Mouse (Mus musculus) hindbrain, embryonic 13.5 days (tissue): ENCODE measurements around the gene E130308A19Rik. TPM values are rescaled to one million over a fixed set of nuclear protein-coding genes. Genes with fewer than 3 reads are reported as not detected.

Source experiments
- ATAC-seq: fragments of 200-750 bp; cut with Nextera tagmentation; 2 replicates; pipeline ENCODE4 v1.8.0; 2017; ENCODE audit warnings: moderate TSS enrichment; ENCODE audit not compliant: low FRiP score
- H3K27ac ChIP-seq: fragments of 300-500 bp; sonication (generic); 2 replicates; pipeline ENCODE4 v1.5.1; 2015; ENCODE audit warnings: inconsistent platforms, mild to moderate bottlenecking, moderate library complexity
- H3K27me3 ChIP-seq: fragments of 300-500 bp; sonication (generic); 2 replicates; pipeline ENCODE4 v1.6.1; 2015; ENCODE audit warnings: mild to moderate bottlenecking, inconsistent platforms
- H3K36me3 ChIP-seq: fragments of 300-500 bp; sonication (generic); 2 replicates; pipeline ENCODE4 v1.6.1; 2015; ENCODE audit warnings: mild to moderate bottlenecking, inconsistent platforms
- H3K4me1 ChIP-seq: fragments of 300-500 bp; sonication (generic); replicated peaks from 2 replicates; pipeline ENCODE4 v1.6.1; 2015; ENCODE audit warnings: inconsistent platforms
- H3K4me2 ChIP-seq: fragments of 300-500 bp; sonication (generic); 2 replicates; pipeline ENCODE4 v1.6.1; 2015; ENCODE audit warnings: inconsistent platforms, mild to moderate bottlenecking, moderate library complexity
- H3K4me3 ChIP-seq: fragments of 300-500 bp; sonication (generic); 2 replicates; pipeline ENCODE4 v1.5.1; 2015; ENCODE audit warnings: mild to moderate bottlenecking, inconsistent platforms
- H3K9ac ChIP-seq: fragments of 300-500 bp; sonication (generic); 2 replicates; pipeline ENCODE4 v1.6.1; 2015; ENCODE audit warnings: mild to moderate bottlenecking, inconsistent platforms
- H3K9me3 ChIP-seq: fragments of 300-500 bp; sonication (generic); 2 replicates; pipeline ENCODE4 v1.6.1; 2016; ENCODE audit warnings: inconsistent platforms
- WGBS: fragments of 180-500 bp; shearing (Covaris S2); methylation state at CpG from one replicate; pipeline ENCODE4 v1.1.7; 2015; 5-methylcytosine and 5-hydroxymethylcytosine counted together
- polyA plus RNA-seq: library from polyadenylated mRNA; unstranded; fragments of >200 nt; fragmentation: Nextera tagmentation; extraction: Ambion mirVana; gene quantifications from 2 replicates; pipeline ENCODE4 v1.2.1, GENCODE M21; 2015

The E130308A19Rik gene
- polyA plus RNA-seq, 1 experiment from 2014 or later = 65.4 TPM

GRCm38 (mm10) chr4:59696846-59697245 lies 70.8 kb downstream of the E130308A19Rik start:
- no peak for ATAC-seq
- H3K27me3 ChIP-seq = no peaks in the 10 kb centered on the region
- 88% methylated on average over 3 of the region's 3 CpGs for WGBS
- H3K4me1 ChIP-seq = peaks cover 7% of the 10 kb centered on the region
- no peak overlapping the region for H3K9ac ChIP-seq
- H3K27ac ChIP-seq = no peak overlapping the region
- no peak overlapping the region for H3K4me3 ChIP-seq
- no peak overlapping the region for H3K4me2 ChIP-seq
- 0 out of 2 replicates have a peak, but pooled peaks cover 3% of the 10 kb centered on the region for H3K36me3 ChIP-seq
- no peaks in the 10 kb centered on the region for H3K9me3 ChIP-seq

DNA sequence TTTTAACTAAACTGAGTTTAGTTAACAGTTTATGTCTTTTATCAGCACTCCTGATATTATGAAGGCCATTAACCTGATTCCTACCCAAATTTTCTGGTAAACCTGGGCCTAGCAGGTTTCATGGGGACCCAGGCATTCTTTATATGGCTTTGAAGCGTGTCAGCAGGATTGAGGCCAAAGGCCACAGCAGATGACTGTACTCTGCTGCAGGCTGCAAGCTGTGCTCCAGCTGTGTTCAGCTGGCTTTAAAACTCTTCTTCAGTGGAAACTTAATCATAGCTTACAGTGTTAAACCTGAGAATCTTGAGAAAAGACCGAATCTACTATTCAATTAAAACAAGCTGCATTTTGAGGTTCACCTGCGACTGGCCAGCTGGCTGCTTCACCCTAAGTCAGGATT lies 71.9 kb downstream of the E130308A19Rik start:
- peaks cover 7% of the 10 kb centered on the region for H3K4me1 ChIP-seq
- no peaks in the 10 kb centered on the region for H3K9me3 ChIP-seq
- no peaks in the 10 kb centered on the region for H3K36me3 ChIP-seq
- no peak for ATAC-seq
- no peaks in the 10 kb centered on the region for H3K27me3 ChIP-seq
- no peak overlapping the region for H3K4me3 ChIP-seq
- no peak overlapping the region for H3K4me2 ChIP-seq
- no peak overlapping the region for H3K9ac ChIP-seq
- 67% methylated on average over 3 of the region's 3 CpGs for WGBS
- H3K27ac ChIP-seq = no peak overlapping the region

DNA sequence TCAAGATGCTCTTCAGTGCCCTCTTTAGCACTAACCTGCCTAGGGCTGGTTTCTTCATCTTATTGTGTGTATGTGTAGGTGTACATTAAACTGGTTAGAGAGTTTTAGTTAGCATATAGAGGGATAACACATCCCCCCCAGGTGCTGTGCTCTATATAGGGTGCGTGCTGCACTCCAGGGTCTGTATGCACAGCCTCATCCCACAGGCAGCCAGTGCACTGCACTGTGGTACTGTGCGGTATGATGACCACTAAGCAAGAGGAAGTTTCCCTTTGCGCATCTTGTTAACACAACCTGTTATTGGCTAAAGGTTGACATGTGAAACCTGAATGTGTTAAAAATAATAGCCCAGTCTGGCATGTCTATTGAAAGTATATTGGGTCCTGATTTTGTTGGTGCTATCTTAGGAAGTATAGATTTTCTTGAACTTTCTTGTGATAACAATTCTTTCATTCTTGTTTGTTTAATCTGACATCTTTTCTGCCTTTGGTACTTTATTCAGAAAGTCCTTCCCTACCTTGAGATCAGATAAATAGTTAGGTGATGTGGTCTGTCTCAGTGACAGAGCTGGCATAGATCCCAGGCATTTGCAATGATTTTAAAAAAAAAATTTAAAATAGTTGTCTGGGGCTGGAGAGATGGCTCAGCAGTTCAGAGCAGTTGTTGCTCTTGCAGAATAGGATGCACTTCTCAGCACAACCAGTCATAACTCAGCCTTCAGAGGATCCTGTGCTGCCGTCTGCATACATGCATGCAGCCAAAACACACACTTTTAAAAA lies 73.2 kb downstream of the E130308A19Rik start:
- Histone ChIP-seq H3K27ac (no peak overlapping the region), H3K4me3 (no peak overlapping the region), H3K4me2 (no peak overlapping the region), H3K36me3 (no peaks in the 10 kb centered on the region), H3K27me3 (no peaks in the 10 kb centered on the region), H3K9me3 (no peaks in the 10 kb centered on the region), H3K9ac (no peak overlapping the region), H3K4me1 (peaks cover 7% of the 10 kb centered on the region)
- no peak for ATAC-seq
- 92% methylated on average over 4 of the region's 4 CpGs for WGBS

GRCm38 (mm10) chr4:59709321-59709720 lies 83.3 kb downstream of the E130308A19Rik start:
- no peaks in the 10 kb centered on the region for H3K27me3 ChIP-seq
- no peaks in the 10 kb centered on the region for H3K9me3 ChIP-seq
- WGBS = 84% methylated on average over 5 of the region's 5 CpGs
- peaks cover 32% of the 10 kb centered on the region for H3K4me1 ChIP-seq
- no peak overlapping the region for H3K4me3 ChIP-seq
- peak overlapping the region; percentile 32; the same call in 1 of the 2 replicates for H3K27ac ChIP-seq
- no peak for ATAC-seq
- no peak overlapping the region for H3K4me2 ChIP-seq
- H3K9ac ChIP-seq = no peak overlapping the region
- H3K36me3 ChIP-seq = no peaks in the 10 kb centered on the region

DNA sequence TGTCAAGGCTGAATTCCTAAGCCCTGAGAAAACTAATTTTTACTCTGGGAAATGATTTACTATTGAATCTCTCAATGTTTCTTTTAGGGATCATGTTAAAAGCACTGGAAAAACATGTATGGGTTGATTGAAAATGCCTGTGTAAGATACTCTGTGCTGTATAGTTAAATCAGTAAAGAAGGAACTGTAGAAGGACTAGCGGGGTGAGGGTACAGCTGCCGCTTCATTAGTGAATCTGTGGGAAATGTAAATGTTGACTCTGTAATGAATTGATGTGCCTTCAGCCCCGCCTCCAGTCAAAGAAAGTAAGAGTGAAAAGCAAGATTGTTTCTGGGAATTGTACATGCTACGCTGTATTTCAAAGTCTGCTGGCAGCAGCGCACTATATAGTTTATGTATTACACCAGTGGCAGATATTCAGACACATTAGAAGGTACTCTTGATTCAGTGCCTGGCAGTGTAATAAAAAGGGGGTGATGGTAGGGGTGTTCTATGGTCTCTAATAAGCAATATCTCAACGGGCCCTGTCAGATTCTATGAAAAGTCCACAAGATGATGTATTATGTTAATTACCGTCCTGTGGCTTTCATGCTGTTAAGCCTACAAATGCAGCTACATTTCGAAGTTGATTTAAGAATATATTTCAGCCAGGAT lies 84.9 kb downstream of the E130308A19Rik start:
- no peaks in the 10 kb centered on the region for H3K9me3 ChIP-seq
- peak overlapping the region; percentile 46 for H3K27ac ChIP-seq
- WGBS = 25% methylated on average over 8 of the region's 8 CpGs
- no peak overlapping the region for H3K4me3 ChIP-seq
- H3K36me3 ChIP-seq = no peaks in the 10 kb centered on the region
- peak; percentile 55 for ATAC-seq
- no peaks in the 10 kb centered on the region for H3K27me3 ChIP-seq
- H3K9ac ChIP-seq = no peak overlapping the region
- peaks cover 46% of the 10 kb centered on the region for H3K4me1 ChIP-seq
- H3K4me2 ChIP-seq = no peak overlapping the region

- peaks cover 60% of the 10 kb centered on the region for H3K4me1 ChIP-seq
- 46% methylated on average over 6 of the region's 6 CpGs for WGBS
- no peak overlapping the region for H3K9ac ChIP-seq
- no peaks in the 10 kb centered on the region for H3K27me3 ChIP-seq
- no peaks in the 10 kb centered on the region for H3K36me3 ChIP-seq
- ATAC-seq = no peak
- H3K9me3 ChIP-seq = no peaks in the 10 kb centered on the region
- H3K4me2 ChIP-seq = no peak overlapping the region
- H3K4me3 ChIP-seq = no peak overlapping the region
- H3K27ac ChIP-seq = no peak overlapping the region
These were observed 86.4 kb downstream of the E130308A19Rik start for GRCm38 (mm10) chr4:59712451-59712850.

DNA sequence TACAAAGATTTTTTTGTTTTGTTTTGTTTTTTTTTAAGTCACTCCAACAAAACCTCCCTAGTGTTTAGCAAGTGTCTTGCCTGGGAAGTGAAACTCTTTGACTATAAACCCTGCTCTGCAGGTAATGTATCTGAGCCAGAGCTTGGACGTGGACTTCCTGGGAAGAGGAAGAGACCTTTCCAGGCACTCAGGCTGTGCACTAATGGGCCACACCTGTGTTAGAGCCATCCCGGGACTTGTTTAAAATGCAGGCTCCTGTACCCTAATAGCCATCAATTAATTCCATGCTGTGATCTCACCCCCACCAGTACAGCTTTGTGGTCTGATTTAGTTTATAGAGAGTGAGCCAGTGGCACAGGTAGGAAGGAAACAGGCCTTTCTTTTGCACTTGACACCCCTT lies 86.9 kb downstream of the E130308A19Rik start:
- H3K4me1 ChIP-seq = peaks cover 61% of the 10 kb centered on the region
- H3K27me3 ChIP-seq = no peaks in the 10 kb centered on the region
- H3K9me3 ChIP-seq = no peaks in the 10 kb centered on the region
- H3K36me3 ChIP-seq = no peaks in the 10 kb centered on the region
- no peak overlapping the region for H3K9ac ChIP-seq
- no peak overlapping the region for H3K4me3 ChIP-seq
- WGBS = 63% methylated on average over 2 of the region's 2 CpGs
- ATAC-seq = no peak
- no peak overlapping the region for H3K4me2 ChIP-seq
- no peak overlapping the region for H3K27ac ChIP-seq

- Histone ChIP-seq H3K27ac (no peak overlapping the region), H3K27me3 (no peaks in the 10 kb centered on the region), H3K4me2 (no peak overlapping the region), H3K4me3 (no peak overlapping the region), H3K9me3 (no peaks in the 10 kb centered on the region), H3K36me3 (no peaks in the 10 kb centered on the region), H3K4me1 (peaks cover 72% of the 10 kb centered on the region), H3K9ac (no peak overlapping the region)
- 83% methylated on average over 6 of the region's 6 CpGs for WGBS
- ATAC-seq = no peak
These were observed 88.5 kb downstream of the E130308A19Rik start for GRCm38 (mm10) chr4:59714472-59714871.

- no peak overlapping the region for H3K4me3 ChIP-seq
- H3K27ac ChIP-seq = no peak overlapping the region
- peaks cover 77% of the 10 kb centered on the region for H3K4me1 ChIP-seq
- WGBS = 57% methylated on average over 7 of the region's 7 CpGs
- H3K4me2 ChIP-seq = no peak overlapping the region
- H3K27me3 ChIP-seq = no peaks in the 10 kb centered on the region
- H3K36me3 ChIP-seq = peaks cover 4% of the 10 kb centered on the region
- no peak for ATAC-seq
- no peaks in the 10 kb centered on the region for H3K9me3 ChIP-seq
- no peak overlapping the region for H3K9ac ChIP-seq
These were observed 88.9 kb downstream of the E130308A19Rik start for GRCm38 (mm10) chr4:59714926-59715325.

DNA sequence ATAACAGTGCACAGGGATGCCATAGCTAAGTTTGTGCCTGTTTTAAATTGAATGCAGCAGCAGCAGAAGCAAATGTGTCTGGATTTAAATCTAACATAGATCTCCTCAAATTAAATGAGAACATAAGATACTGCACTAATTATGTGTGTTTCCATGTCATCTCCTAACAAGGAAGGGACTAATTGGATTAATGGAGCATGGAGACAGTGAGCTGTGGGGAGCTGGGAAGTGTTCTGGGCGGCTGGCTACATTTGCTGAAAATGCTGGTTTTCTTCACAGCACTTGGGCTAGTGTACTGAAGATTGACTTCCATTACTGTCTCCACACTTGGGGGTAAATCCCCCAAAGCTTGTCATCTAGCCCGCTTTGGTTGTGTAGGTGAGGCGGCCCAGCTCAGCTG lies 89.5 kb downstream of the E130308A19Rik start:
- Histone ChIP-seq H3K27me3 (no peaks in the 10 kb centered on the region), H3K9me3 (no peaks in the 10 kb centered on the region), H3K36me3 (peaks cover 10% of the 10 kb centered on the region), H3K4me1 (peaks cover 81% of the 10 kb centered on the region), H3K4me2 (no peak overlapping the region), H3K9ac (no peak overlapping the region), H3K4me3 (no peak overlapping the region), H3K27ac (peak overlapping the region; percentile 2)
- WGBS = 66% methylated on average over 3 of the region's 3 CpGs
- ATAC-seq = no peak

GRCm38 (mm10) chr4:59717349-59717748 lies 91.3 kb downstream of the E130308A19Rik start:
- Histone ChIP-seq H3K27me3 (no peaks in the 10 kb centered on the region), H3K27ac (no peak overlapping the region; the same call in 1 of the 2 replicates), H3K4me3 (no peak overlapping the region), H3K4me2 (no peak overlapping the region), H3K9me3 (no peaks in the 10 kb centered on the region), H3K4me1 (peaks cover 67% of the 10 kb centered on the region), H3K36me3 (peaks cover 10% of the 10 kb centered on the region), H3K9ac (no peak overlapping the region)
- 83% methylated on average over 4 of the region's 4 CpGs for WGBS
- ATAC-seq = no peak

GRCm38 (mm10) chr4:59718542-59718941 lies 92.5 kb downstream of the E130308A19Rik start:
- no peaks in the 10 kb centered on the region for H3K9me3 ChIP-seq
- no peak overlapping the region for H3K27ac ChIP-seq
- no peak for ATAC-seq
- H3K27me3 ChIP-seq = no peaks in the 10 kb centered on the region
- no peak overlapping the region for H3K4me2 ChIP-seq
- peaks cover 10% of the 10 kb centered on the region for H3K36me3 ChIP-seq
- peaks cover 55% of the 10 kb centered on the region for H3K4me1 ChIP-seq
- H3K9ac ChIP-seq = no peak overlapping the region
- H3K4me3 ChIP-seq = no peak overlapping the region
- WGBS = 78% methylated on average over 8 of the region's 8 CpGs
